Mouse (Mus musculus) cortical plate, adult 2 months (tissue): Measurements from ENCODE around the gene Cyp4f17. TPM values are rescaled to one million over a fixed set of nuclear protein-coding genes. Genes with fewer than 3 reads are reported as not detected.
A peak's percentile ranks its signal among the peaks of the same experiment; 100 is the strongest.
"Not testable (repeated sequence)": the region's sequence is repeated elsewhere in the genome, so short reads cannot be mapped to it uniquely, and the experiment has no call there.

Experiments
- H3K27ac ChIP-seq: fragments of 200-500 bp; 2 replicates; pipeline ENCODE4 v1.5.1; 2012; ENCODE audit warnings: low read length, control low read depth, inconsistent platforms; ENCODE audit not compliant: insufficient read depth
- H3K4me1 ChIP-seq: fragments of 200-500 bp; 2 replicates; pipeline ENCODE4 v1.6.1; 2011; ENCODE audit warnings: low read length; ENCODE audit not compliant: control insufficient read depth, insufficient read depth
- H3K4me3 ChIP-seq: fragments of 200-500 bp; 2 replicates; pipeline ENCODE4 v1.5.1; 2011; ENCODE audit warnings: mild to moderate bottlenecking, low read length, control low read depth; ENCODE audit not compliant: insufficient read depth
- CTCF ChIP-seq: fragments of 200-500 bp; IDR thresholded peaks from 2 replicates; pipeline ENCODE4 v1.5.1; 2011; ENCODE audit warnings: mild to moderate bottlenecking, control low read depth, low read length; ENCODE audit not compliant: insufficient read depth; ENCODE audit errors: extremely low read depth
- POLR2A ChIP-seq: fragments of 200-500 bp; IDR thresholded peaks from 2 replicates; pipeline ENCODE4 v1.6.1; 2011; ENCODE audit warnings: mild to moderate bottlenecking, low read length, control low read depth; ENCODE audit not compliant: insufficient read depth; ENCODE audit errors: extremely low read depth
- polyA plus RNA-seq: library from polyadenylated mRNA; depleted of rRNA; stranded (reverse); fragments of >200 nt; gene quantifications from 2 replicates; pipeline ENCODE4 v1.2.3, GENCODE M21; 2012

Cyp4f17 gene
- polyA plus RNA-seq, 1 experiment: 4.2 TPM

- Histone ChIP-seq H3K27ac (no peak overlapping the region), H3K4me3 (peak overlapping the region; percentile 13; the same call in 1 of the 2 replicates), H3K4me1 (no peaks in the 10 kb centered on the region)
- TF ChIP-seq POLR2A (no peak), CTCF (no peak)
Observed at GRCm38 (mm10) chr17:32492349-32492980, 13.4 kb upstream of the Cyp4f17 start.

- H3K4me1 ChIP-seq: no peaks in the 10 kb centered on the region
- no peak overlapping the region for H3K27ac ChIP-seq
- H3K4me3 ChIP-seq: no peak overlapping the region
- peak; percentile 72 for TF ChIP-seq CTCF
- no peak for TF ChIP-seq POLR2A
Observed at GRCm38 (mm10) chr17:32494601-32495000, 11.2 kb upstream of the Cyp4f17 start.

GRCm38 (mm10) chr17:32500511-32500910 is 5.3 kb upstream of the Cyp4f17 start:
- not testable (repeated sequence) for H3K4me1 ChIP-seq, H3K27ac ChIP-seq, H3K4me3 ChIP-seq

GRCm38 (mm10) chr17:32501051-32501450 is 4.8 kb upstream of the Cyp4f17 start:
- no peak overlapping the region for H3K27ac ChIP-seq
- no peak overlapping the region for H3K4me3 ChIP-seq
- TF ChIP-seq POLR2A: no peak
- no peak for TF ChIP-seq CTCF
- no peaks in the 10 kb centered on the region for H3K4me1 ChIP-seq

GRCm38 (mm10) chr17:32503111-32503510 is 2.7 kb upstream of the Cyp4f17 start:
- Histone ChIP-seq H3K4me3 (no peak overlapping the region), H3K4me1 (0 out of 2 replicates have a peak, but pooled peaks cover 3% of the 10 kb centered on the region), H3K27ac (no peak overlapping the region)
- TF ChIP-seq CTCF (no peak), POLR2A (no peak)

GRCm38 (mm10) chr17:32506729-32507245 is 937 bp downstream of the Cyp4f17 start:
- H3K4me3 ChIP-seq: peak overlapping the region; percentile 50
- TF ChIP-seq POLR2A (no peak), CTCF (no peak)
- 0 out of 2 replicates have a peak, but pooled peaks cover 3% of the 10 kb centered on the region for H3K4me1 ChIP-seq
- H3K27ac ChIP-seq: peak overlapping the region; percentile 39; the same call in 1 of the 2 replicates

GRCm38 (mm10) chr17:32516126-32516525 is 10.3 kb downstream of the Cyp4f17 start:
- TF ChIP-seq CTCF: no peak
- TF ChIP-seq POLR2A: no peak
- Histone ChIP-seq H3K27ac (no peak overlapping the region), H3K4me3 (no peak overlapping the region), H3K4me1 (no peaks in the 10 kb centered on the region)

GRCm38 (mm10) chr17:32521981-32522380 is 16.1 kb downstream of the Cyp4f17 start:
- Histone ChIP-seq H3K4me1 (no peaks in the 10 kb centered on the region), H3K4me3 (no peak overlapping the region), H3K27ac (no peak overlapping the region)
- TF ChIP-seq POLR2A (no peak), CTCF (no peak)

- TF ChIP-seq POLR2A (no peak), CTCF (no peak)
- H3K4me1 ChIP-seq: no peaks in the 10 kb centered on the region
Observed at GRCm38 (mm10) chr17:32522386-32522785, 16.5 kb downstream of the Cyp4f17 start.

GRCm38 (mm10) chr17:32522816-32523215 is 17.0 kb downstream of the Cyp4f17 start:
- H3K27ac ChIP-seq: no peak overlapping the region
- H3K4me3 ChIP-seq: no peak overlapping the region
- H3K4me1 ChIP-seq: no peaks in the 10 kb centered on the region
- TF ChIP-seq CTCF (no peak), POLR2A (no peak)

More at GRCm38 (mm10) chr17:32522386-32522785, 16.5 kb downstream of the Cyp4f17 start:
- no peak overlapping the region for H3K27ac ChIP-seq
- no peak overlapping the region for H3K4me3 ChIP-seq

GRCm38 (mm10) chr17:32523895-32524294 is 18.0 kb downstream of the Cyp4f17 start:
- TF ChIP-seq POLR2A (no peak), CTCF (no peak)
- H3K4me3 ChIP-seq: no peak overlapping the region
- H3K27ac ChIP-seq: no peak overlapping the region
- no peaks in the 10 kb centered on the region for H3K4me1 ChIP-seq

GRCm38 (mm10) chr17:32526341-32526740 is 20.5 kb downstream of the Cyp4f17 start:
- not testable (repeated sequence) for H3K4me3 ChIP-seq, H3K4me1 ChIP-seq, H3K27ac ChIP-seq
